Mouse (Mus musculus) kidney, adult 2 months (tissue): ENCODE data around the gene Mbd5.

Source experiments
- CTCF ChIP-seq: fragments of 200-500 bp; conservative IDR thresholded peaks from 2 replicates; pipeline ENCODE4 v1.5.1; 2011; ENCODE audit warnings: low read depth, mild to moderate bottlenecking, control low read depth, low read length, moderate library complexity, mixed read lengths; ENCODE audit not compliant: insufficient read depth, insufficient read length
- POLR2A ChIP-seq: fragments of 200-500 bp; IDR thresholded peaks from one replicate; pipeline ENCODE4 v1.6.1; 2011; ENCODE audit warnings: low read depth, low read length, control low read depth

GRCm38 (mm10) chr2:49108906-49109305, 159.6 kb downstream of the Mbd5 start:
- TF ChIP-seq CTCF: no peak
- no peak for TF ChIP-seq POLR2A
